Mouse (Mus musculus) embryonic fibroblast, embryonic 13.5 days (primary cell): ENCODE measurements at regions not wholly inside any gene's neighbourhood (a gene's known extent, or its start where the extent isn't known, plus 50 kb on each side); places are given as distances from the start of the nearest gene placed in this dataset.
A peak's percentile ranks its signal among the peaks of the same experiment; 100 is the strongest.

Experiments
- H3K27ac ChIP-seq: 2 replicates; pipeline ENCODE4 v1.5.1; 2012; ENCODE audit warnings: low read length, control low read depth, inconsistent platforms; ENCODE audit not compliant: insufficient read depth
- H3K4me1 ChIP-seq: 2 replicates; pipeline ENCODE4 v1.6.1; 2011; ENCODE audit warnings: low read length; ENCODE audit not compliant: control insufficient read depth, insufficient read depth
- H3K4me3 ChIP-seq: 2 replicates; pipeline ENCODE4 v1.5.1; 2011; ENCODE audit warnings: mild to moderate bottlenecking, control low read depth, low read length; ENCODE audit not compliant: insufficient read depth
- CTCF ChIP-seq: IDR thresholded peaks from 2 replicates; pipeline ENCODE4 v1.5.1; 2011; ENCODE audit warnings: mild to moderate bottlenecking, control low read depth, low read length, moderate library complexity, borderline replicate concordance; ENCODE audit not compliant: insufficient read depth
- POLR2A ChIP-seq: IDR thresholded peaks from 2 replicates; pipeline ENCODE4 v1.6.1; 2011; ENCODE audit warnings: low read depth, mild to moderate bottlenecking, control low read depth, low read length, moderate library complexity

DNA sequence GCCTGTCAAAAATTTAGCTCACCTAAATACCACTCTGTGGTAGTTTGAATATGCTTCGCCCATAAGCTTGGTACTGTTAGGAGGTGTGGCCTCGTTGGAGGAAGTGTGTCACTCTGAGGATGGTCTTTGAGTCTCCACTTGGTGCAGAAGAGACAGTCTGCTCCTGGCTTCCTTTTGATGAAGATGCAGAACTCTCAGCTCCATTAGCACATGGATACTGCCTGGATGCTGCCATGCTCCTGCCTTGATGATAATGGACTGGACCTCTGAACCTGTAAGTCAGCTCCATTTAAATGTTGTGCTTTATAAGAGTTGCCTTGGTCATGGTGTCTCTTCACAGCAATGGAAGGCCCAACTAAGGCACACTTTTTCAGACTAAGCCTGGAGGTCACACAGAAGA lies 56.9 kb upstream of the Pik3r1 start:
- H3K27ac ChIP-seq, result no peak overlapping the region
- no peak overlapping the region for H3K4me3 ChIP-seq
- TF ChIP-seq POLR2A (no peak), CTCF (no peak)
- H3K4me1 ChIP-seq, result no peaks in the 10 kb centered on the region

DNA sequence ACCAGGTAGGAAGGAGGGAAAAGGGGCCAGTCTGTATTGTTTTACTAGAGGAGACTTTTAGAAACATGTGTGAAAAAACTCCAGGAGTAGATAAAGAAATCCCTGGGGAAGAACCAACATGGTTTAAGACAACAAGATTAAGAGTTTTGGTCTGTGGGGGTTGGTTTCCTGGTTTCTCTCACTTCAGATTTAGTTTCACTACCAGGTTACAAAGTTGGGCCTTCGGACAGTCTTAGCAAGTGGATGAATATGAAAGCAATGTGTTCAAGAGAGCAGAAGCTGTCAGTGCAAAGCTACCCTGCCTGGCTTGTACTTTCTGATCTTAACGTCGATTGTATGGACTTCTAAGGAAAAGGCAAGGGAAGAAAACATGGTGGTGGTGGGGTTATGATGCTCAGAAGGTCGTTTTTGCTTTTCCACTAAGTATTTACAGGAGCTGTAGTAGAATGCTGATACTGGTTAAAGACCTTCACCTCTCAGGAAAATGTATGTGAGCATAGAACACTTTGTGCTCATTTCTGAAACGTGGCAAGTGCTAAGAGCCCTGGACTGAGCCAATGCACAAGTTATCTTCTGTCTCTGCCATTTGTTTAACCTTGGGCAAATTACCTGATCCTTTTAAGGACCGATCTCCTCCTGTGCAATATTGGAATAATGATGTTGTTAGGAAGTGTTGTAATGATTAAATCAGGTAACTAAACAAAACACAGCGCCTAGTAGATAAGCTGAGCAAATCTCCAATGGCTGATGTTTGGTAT lies 64.0 kb upstream of the Pik3r1 start:
- no peak overlapping the region for H3K27ac ChIP-seq
- TF ChIP-seq CTCF (no peak), POLR2A (no peak)
- no peaks in the 10 kb centered on the region; the same call in 1 of the 2 replicates for H3K4me1 ChIP-seq
- H3K4me3 ChIP-seq, result no peak overlapping the region

DNA sequence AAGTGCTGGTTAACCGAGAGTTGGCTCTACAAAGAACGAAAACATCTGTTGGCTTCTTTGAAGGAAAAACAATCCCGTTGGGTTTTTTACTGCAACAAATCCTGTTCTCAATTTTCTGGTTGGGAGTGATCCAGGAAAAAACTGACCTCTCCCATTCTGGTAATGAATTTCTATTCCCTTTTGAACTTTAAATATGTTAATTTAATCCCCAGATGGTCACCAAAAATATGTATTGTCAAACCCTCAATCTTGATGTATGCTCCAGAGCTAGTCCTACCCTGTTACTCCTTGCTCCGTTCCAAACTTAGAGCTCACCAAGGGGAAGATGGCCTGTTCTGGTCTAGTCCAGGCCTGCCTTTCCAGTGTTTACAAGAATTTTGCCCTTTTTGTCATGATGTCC lies 66.5 kb upstream of the Pik3r1 start:
- peak overlapping the region; percentile 83 for H3K27ac ChIP-seq
- no peak overlapping the region for H3K4me3 ChIP-seq
- no peaks in the 10 kb centered on the region; the same call in 1 of the 2 replicates for H3K4me1 ChIP-seq
- no peak for TF ChIP-seq POLR2A
- no peak for TF ChIP-seq CTCF

DNA sequence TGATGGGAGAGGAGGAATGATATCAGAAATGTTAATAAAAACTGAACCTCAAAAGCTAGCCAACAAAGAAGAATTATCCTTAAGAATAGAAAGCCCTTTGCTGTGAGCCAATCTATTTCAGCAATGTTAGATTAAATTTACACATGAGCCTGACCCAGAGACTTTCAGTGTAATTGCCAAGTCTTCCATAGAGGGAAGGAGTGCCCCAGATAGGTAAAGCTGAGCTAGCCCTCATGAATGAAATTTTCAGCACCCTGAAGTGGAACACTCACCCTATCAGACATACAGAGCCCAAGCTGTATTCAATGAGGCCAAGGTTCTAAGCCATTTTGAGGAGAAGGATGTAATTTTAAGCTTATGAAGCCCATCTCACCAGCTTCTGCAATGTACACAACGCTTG lies 69.0 kb upstream of the Pik3r1 start:
- Histone ChIP-seq H3K4me1 (no peaks in the 10 kb centered on the region; the same call in 1 of the 2 replicates), H3K4me3 (no peak overlapping the region), H3K27ac (no peak overlapping the region)
- no peak for TF ChIP-seq POLR2A
- no peak for TF ChIP-seq CTCF

DNA sequence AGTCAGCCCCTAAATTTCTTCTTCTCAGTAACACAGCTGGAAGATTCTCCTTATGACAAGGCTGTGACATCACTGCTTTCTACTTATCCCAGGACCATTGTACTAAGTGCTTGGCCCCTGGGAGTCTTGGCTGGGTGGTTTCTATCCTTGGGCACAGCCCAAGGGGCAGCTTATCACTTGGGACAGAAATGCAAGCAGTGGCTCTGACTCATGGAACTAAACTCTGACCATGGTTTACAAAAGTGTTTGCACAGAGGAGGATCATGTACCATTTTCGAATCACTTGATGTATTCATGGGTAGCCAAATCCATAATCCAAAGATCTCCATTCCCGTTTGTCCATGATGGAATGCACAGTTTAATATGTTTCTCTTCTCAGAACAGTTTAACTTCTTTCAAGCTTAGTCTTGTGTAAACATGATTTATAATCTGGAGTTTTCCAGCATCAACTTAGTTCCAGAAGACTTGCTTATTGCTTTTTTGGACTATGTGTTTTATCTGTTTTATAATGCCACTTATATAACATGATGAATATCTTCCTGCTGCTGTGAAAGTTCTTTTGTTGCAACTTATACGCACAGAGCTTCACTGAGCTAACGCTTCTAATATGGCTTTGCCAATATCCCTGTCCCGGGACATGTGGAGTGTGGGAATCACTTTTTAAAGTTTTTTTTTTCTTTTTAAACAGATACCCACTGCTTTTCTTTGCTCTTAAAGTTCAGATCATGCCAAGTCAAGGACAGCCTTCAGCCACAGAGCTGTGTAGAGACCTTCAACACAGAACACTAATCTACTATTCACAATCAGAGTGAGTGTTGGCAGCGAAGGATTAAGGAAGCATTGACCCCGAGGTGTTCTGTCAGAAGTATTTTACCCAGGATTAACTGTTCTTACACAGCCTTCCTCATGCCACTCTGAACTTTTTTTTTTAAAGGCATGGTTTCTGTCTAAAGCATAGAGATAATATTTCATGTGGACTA lies 76.7 kb upstream of the Pik3r1 start:
- no peaks in the 10 kb centered on the region for H3K4me1 ChIP-seq
- no peak overlapping the region for H3K4me3 ChIP-seq
- H3K27ac ChIP-seq, result no peak overlapping the region
- TF ChIP-seq POLR2A, result no peak
- no peak for TF ChIP-seq CTCF

DNA sequence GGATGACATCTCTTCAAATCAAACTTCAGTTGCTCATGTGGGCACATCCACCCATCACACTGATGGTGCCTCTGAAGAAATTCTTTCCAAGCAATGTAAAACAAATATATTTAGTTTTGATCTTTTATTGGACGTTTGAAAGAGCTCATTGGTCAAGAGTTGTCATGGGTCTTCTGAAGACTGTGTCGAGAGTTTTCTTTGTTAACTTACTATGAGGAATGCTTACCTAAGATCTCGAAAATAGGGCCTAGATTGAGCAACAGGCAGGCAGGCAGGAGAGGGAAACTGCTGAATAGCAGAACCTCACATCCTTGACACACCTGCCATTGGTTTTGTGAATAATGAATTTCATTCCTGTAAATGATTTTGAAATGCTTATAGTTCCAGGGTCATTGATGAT lies 78.0 kb upstream of the Pik3r1 start:
- Histone ChIP-seq H3K4me3 (no peak overlapping the region), H3K4me1 (no peaks in the 10 kb centered on the region), H3K27ac (no peak overlapping the region)
- TF ChIP-seq POLR2A, result no peak
- TF ChIP-seq CTCF, result no peak

GRCm38 (mm10) chr13:101847879-101848600 lies 80.0 kb upstream of the Pik3r1 start:
- TF ChIP-seq CTCF (no peak), POLR2A (no peak)
- H3K4me3 ChIP-seq, result no peak overlapping the region
- no peaks in the 10 kb centered on the region for H3K4me1 ChIP-seq
- H3K27ac ChIP-seq, result no peak overlapping the region

DNA sequence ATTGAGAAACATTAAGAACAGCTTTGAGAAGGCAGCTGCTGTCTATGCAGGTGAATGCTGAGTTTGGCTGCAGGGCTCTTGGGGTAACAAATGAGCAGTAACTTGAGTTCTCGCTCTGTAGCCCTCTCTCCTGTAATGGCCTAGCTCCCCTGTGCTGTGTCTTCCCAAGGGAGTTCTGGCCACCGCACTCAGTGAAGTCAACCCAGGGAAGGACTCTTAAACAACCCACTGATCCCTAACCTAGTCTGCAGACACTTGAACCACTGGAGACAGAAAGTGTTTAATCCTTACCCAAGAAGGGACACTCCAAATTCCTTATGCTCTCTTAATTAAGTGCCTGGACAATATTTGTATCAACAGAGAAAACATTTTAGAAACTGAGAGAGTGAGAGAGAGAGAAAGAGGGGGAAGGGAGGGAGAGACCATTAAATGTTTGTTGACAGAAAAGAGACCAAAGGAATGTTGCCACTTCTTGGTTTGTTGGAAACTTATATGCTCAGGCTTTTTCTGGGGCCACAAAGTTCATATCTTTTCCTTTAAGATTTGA lies 80.7 kb upstream of the Pik3r1 start:
- H3K4me3 ChIP-seq, result no peak overlapping the region
- H3K27ac ChIP-seq, result no peak overlapping the region
- TF ChIP-seq CTCF (no peak), POLR2A (no peak)
- no peaks in the 10 kb centered on the region for H3K4me1 ChIP-seq

GRCm38 (mm10) chr13:101849416-101849815 lies 81.4 kb upstream of the Pik3r1 start:
- Histone ChIP-seq H3K4me3 (no peak overlapping the region), H3K27ac (no peak overlapping the region), H3K4me1 (no peaks in the 10 kb centered on the region)
- no peak for TF ChIP-seq CTCF
- TF ChIP-seq POLR2A, result no peak

DNA sequence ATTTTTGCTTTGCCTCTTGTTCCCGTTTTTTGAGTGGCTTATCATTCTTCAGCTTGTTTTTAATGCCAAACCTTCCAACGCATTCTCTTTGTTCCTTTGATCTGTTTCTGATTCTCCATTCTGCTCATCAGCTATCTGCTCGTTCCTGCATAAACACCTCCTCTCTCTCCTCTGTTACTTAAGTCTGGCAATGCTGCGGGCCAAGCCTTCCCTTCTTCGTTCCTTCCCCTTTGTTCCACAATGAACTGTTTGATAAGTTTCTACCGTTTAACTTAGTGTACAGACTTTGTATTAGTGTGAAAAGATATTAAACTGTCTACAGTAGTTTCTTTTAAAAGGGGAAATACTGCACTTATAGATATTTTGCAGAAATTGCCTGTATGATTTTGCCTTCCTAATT lies 83.3 kb upstream of the Pik3r1 start:
- no peak overlapping the region for H3K4me3 ChIP-seq
- H3K4me1 ChIP-seq, result no peaks in the 10 kb centered on the region
- no peak overlapping the region for H3K27ac ChIP-seq
- no peak for TF ChIP-seq CTCF
- TF ChIP-seq POLR2A, result no peak
